Comparison of ENCODE assay signal across 1 mouse cellular context in genomic region chr14:50829878-50830277, GRCm38 (mm10).
TF ChIP-seq lines count a peak whose summit lies in the region.

No protein-coding gene starts in this region.

TF ChIP-seq in MEL, 35 proteins besides CTCF, POLR2A, EP300 and RAD21 (continued from another document):
- TF ChIP-seq CHD1 (IDR thresholded peaks at IDR 0.05; ENCODE audit: low read depth, low read length) (no peak), SIN3A (IDR thresholded peaks at IDR 0.05; ENCODE audit: low read length) (peak; percentile 26; the same call in 1 of the 2 replicates), GABPA (IDR thresholded peaks at IDR 0.05; ENCODE audit: low read depth, low read length) (no peak), ZC3H11A (IDR thresholded peaks at IDR 0.05; ENCODE audit: low read depth, low read length) (no peak), MYB (IDR thresholded peaks at IDR 0.05; ENCODE audit: low read depth, low read length) (no peak), RCOR1 (IDR thresholded peaks at IDR 0.05; ENCODE audit: low read depth, low read length) (no peak), POLR2AphosphoS2 (IDR thresholded peaks at IDR 0.05; ENCODE audit: low read length) (no peak), MYC (IDR thresholded peaks at IDR 0.05; ENCODE audit: low read depth, low read length) (no peak), UBTF (IDR thresholded peaks at IDR 0.05; ENCODE audit: borderline replicate concordance, insufficient read depth, low read depth, low read length) (no peak), MAFK (IDR thresholded peaks at IDR 0.05; ENCODE audit: borderline replicate concordance, low read depth, low read length) (no peak), ZNF384 (IDR thresholded peaks at IDR 0.05; ENCODE audit: low read depth, low read length) (no peak), SMC3 (IDR thresholded peaks at IDR 0.05; ENCODE audit: low read depth, low read length) (no peak), MEF2A (IDR thresholded peaks at IDR 0.05; ENCODE audit: extremely low read depth, insufficient replicate concordance, low read depth, low read length, poor library complexity, severe bottlenecking) (no peak), USF2 (IDR thresholded peaks at IDR 0.05; ENCODE audit: borderline replicate concordance in 1 of 2, insufficient read depth in 1 of 2, low read depth in 1 of 2, low read length in 2 of 2) (no peak), ELF1 (IDR thresholded peaks at IDR 0.05; ENCODE audit: low read depth, low read length) (peak; percentile 67), MAZ (IDR thresholded peaks at IDR 0.05; ENCODE audit: low read depth, low read length) (no peak), ZMIZ1 (IDR thresholded peaks at IDR 0.05; ENCODE audit: low read depth, low read length) (no peak), NRF1 (IDR thresholded peaks at IDR 0.05; ENCODE audit: insufficient read depth, low read depth, low read length, poor library complexity, severe bottlenecking) (no peak), BHLHE40 (IDR thresholded peaks at IDR 0.05; ENCODE audit: borderline replicate concordance, low read depth, low read length) (no peak), TCF12 (IDR thresholded peaks at IDR 0.05; ENCODE audit: low read depth, low read length) (no peak), MXI1 (IDR thresholded peaks at IDR 0.05; ENCODE audit: low read depth, low read length) (no peak), CHD2 (IDR thresholded peaks at IDR 0.05; ENCODE audit: low read length) (no peak), JUND (IDR thresholded peaks at IDR 0.05; ENCODE audit: low read depth, low read length) (no peak), TAL1 (IDR thresholded peaks at IDR 0.05; ENCODE audit: low read length) (no peak), HCFC1 (IDR thresholded peaks at IDR 0.05; ENCODE audit: low read depth, low read length) (peak; percentile 64), GATA1 (IDR thresholded peaks at IDR 0.05; ENCODE audit: low read depth, low read length) (no peak)
